Mouse (Mus musculus) CH12.LX (cell line): ENCODE measurements around the gene Pex11b. TPM values are rescaled to one million over a fixed set of nuclear protein-coding genes. Genes with fewer than 3 reads are reported as not detected.
"Not testable (repeated sequence)": the region's sequence is repeated elsewhere in the genome, so short reads cannot be mapped to it uniquely, and the experiment has no call there.

ENCODE experiments used
- DNase-seq: peaks from one replicate; pipeline ENCODE4 v3.0.0-alpha.2; 2013; ENCODE audit errors: extremely low read depth
- H3K27ac ChIP-seq: 2 replicates; pipeline ENCODE4 v1.5.1; 2012; ENCODE audit warnings: low read depth, mild to moderate bottlenecking, control low read depth, moderate library complexity; ENCODE audit not compliant: insufficient read depth
- H3K27me3 ChIP-seq: replicated peaks from 2 replicates; pipeline ENCODE3; 2012; ENCODE audit warnings: inconsistent platforms
- H3K36me3 ChIP-seq, 2 experiments: replicated peaks in 1 of 2; 2 replicates each; pipeline versions ENCODE3 to v1.6.1; 2012; ENCODE audit warnings: inconsistent platforms in 1 of 2, low read length in 1 of 2, mild to moderate bottlenecking in 1 of 2, mixed read lengths in 1 of 2, moderate library complexity in 1 of 2; ENCODE audit not compliant: control insufficient read depth in 1 of 2, insufficient read depth in 1 of 2
- H3K4me1 ChIP-seq, 2 experiments: 2 replicates each; pipeline ENCODE4 v1.6.1; 2012; ENCODE audit warnings: inconsistent platforms in 1 of 2, moderate library complexity in 1 of 2; ENCODE audit not compliant: insufficient read depth in 2 of 2, control insufficient read depth in 1 of 2
- H3K4me2 ChIP-seq: 2 replicates; pipeline ENCODE4 v1.6.1; 2012; ENCODE audit warnings: low read depth, mild to moderate bottlenecking, control low read depth; ENCODE audit not compliant: poor library complexity, insufficient read depth, severe bottlenecking
- H3K4me3 ChIP-seq, 3 experiments: fragments of 150-350 bp in 1 of 3; sonication (generic) in 1 of 3; replicated peaks in 1 of 3; 2 replicates each; pipeline versions ENCODE3 to v1.5.1; 2011 to 2012; ENCODE audit warnings: low read depth in 2 of 3, low read length in 2 of 3, mild to moderate bottlenecking in 2 of 3, moderate library complexity in 2 of 3, control low read depth in 1 of 3, improper control_type of control experiment in 1 of 3, inconsistent platforms in 1 of 3, mixed read lengths in 1 of 3; ENCODE audit not compliant: poor library complexity in 1 of 3
- H3K79me2 ChIP-seq: replicated peaks from 2 replicates; pipeline ENCODE4 v1.6.1; 2012; ENCODE audit warnings: mild to moderate bottlenecking, moderate library complexity; ENCODE audit not compliant: control insufficient read depth, poor library complexity, insufficient read depth, severe bottlenecking; ENCODE audit errors: extremely low read depth
- H3K9ac ChIP-seq: 2 replicates; pipeline ENCODE4 v1.6.1; 2012; ENCODE audit warnings: low read depth, mild to moderate bottlenecking, control low read depth, moderate library complexity; ENCODE audit not compliant: insufficient read depth
- H3K9me3 ChIP-seq: replicated peaks from 2 replicates; pipeline ENCODE3; 2012; ENCODE audit warnings: low read length, inconsistent platforms, mixed read lengths
- BHLHE40 ChIP-seq: IDR thresholded peaks from 2 replicates; pipeline ENCODE4 v1.6.1; 2011; ENCODE audit warnings: mild to moderate bottlenecking, low read depth, low read length, improper control_type of control experiment
- CTCF ChIP-seq, 2 experiments: IDR thresholded peaks in 1 of 2; conservative IDR thresholded peaks in 1 of 2; 2 replicates each; pipeline ENCODE4 v1.5.1; 2011 to 2012; ENCODE audit warnings: low read depth in 2 of 2, low read length in 2 of 2, improper control_type of control experiment in 1 of 2, inconsistent platforms in 1 of 2, mild to moderate bottlenecking in 1 of 2, moderate library complexity in 1 of 2
- EP300 ChIP-seq: IDR thresholded peaks from 2 replicates; pipeline ENCODE4 v1.6.1; 2011; ENCODE audit warnings: low read length, improper control_type of control experiment
- JUN ChIP-seq: IDR thresholded peaks from 2 replicates; pipeline ENCODE4 v1.6.1; 2011; ENCODE audit warnings: low read depth, mild to moderate bottlenecking, low read length, improper control_type of control experiment, moderate library complexity; ENCODE audit not compliant: insufficient read depth
- JUND ChIP-seq: conservative IDR thresholded peaks from 2 replicates; pipeline ENCODE4 v1.6.1; 2011; ENCODE audit warnings: low read depth, low read length, improper control_type of control experiment
- MAX ChIP-seq: IDR thresholded peaks from 2 replicates; pipeline ENCODE4 v1.6.1; 2011; ENCODE audit warnings: low read length, improper control_type of control experiment
- MAZ ChIP-seq: IDR thresholded peaks from 2 replicates; pipeline ENCODE4 v1.6.1; 2012; ENCODE audit warnings: low read depth, mild to moderate bottlenecking, inconsistent platforms, low read length, improper control_type of control experiment, moderate library complexity
- MXI1 ChIP-seq: IDR thresholded peaks from 2 replicates; pipeline ENCODE4 v1.6.1; 2011; ENCODE audit warnings: mild to moderate bottlenecking, low read depth, low read length, improper control_type of control experiment
- MYC ChIP-seq: IDR thresholded peaks from 2 replicates; pipeline ENCODE4 v1.6.1; 2011; ENCODE audit warnings: low read depth, mild to moderate bottlenecking, improper control_type of control experiment, low read length
- POLR2AphosphoS2 ChIP-seq: IDR thresholded peaks from 2 replicates; pipeline ENCODE4 v1.6.1; 2011; ENCODE audit warnings: low read depth, low read length, improper control_type of control experiment
- RAD21 ChIP-seq: IDR thresholded peaks from 2 replicates; pipeline ENCODE4 v1.6.1; 2011; ENCODE audit warnings: low read depth, mild to moderate bottlenecking, low read length, improper control_type of control experiment, moderate library complexity
- SIN3A ChIP-seq: IDR thresholded peaks from 2 replicates; pipeline ENCODE4 v1.6.1; 2012; ENCODE audit warnings: low read length, improper control_type of control experiment, inconsistent platforms
- TBP ChIP-seq: conservative IDR thresholded peaks from 2 replicates; pipeline ENCODE4 v1.6.1; 2011; ENCODE audit warnings: low read depth, low read length, improper control_type of control experiment
- ZKSCAN1 ChIP-seq: IDR thresholded peaks from 2 replicates; pipeline ENCODE4 v1.6.1; 2012; ENCODE audit warnings: low read depth, inconsistent platforms, low read length, improper control_type of control experiment, borderline replicate concordance
- dilution Hi-C: fragments of 300-500 bp; cut with MboI; formaldehyde crosslinking; loops from 2 replicates; pipeline ENCODE4 v1.14.3; 2020; ENCODE audit warnings: low sequenced_read_pairs; ENCODE audit not compliant: extremely low pct_unique_long_range_greater_than_20kb, extremely low pct_ligation_motif_present
- in situ Hi-C: fragments of 300-500 bp; cut with MboI; formaldehyde crosslinking; loops from 3 replicates; pipeline ENCODE4 v1.14.3; 2019; ENCODE audit warnings: low sequenced_read_pairs, low pct_ligation_motif_present, low pct_unique_long_range_greater_than_20kb, mixed read lengths
- polyA plus RNA-seq: library from polyadenylated mRNA; unstranded; fragments of >175 nt; gene quantifications from 2 replicates; pipeline ENCODE4 v1.2.1, GENCODE M21; 2012; ENCODE audit warnings: low read depth; ENCODE audit not compliant: insufficient read length
- total RNA-seq, 2 experiments: library from RNA; depleted of rRNA; stranded (reverse); fragments of 300-350 nt in 1 of 2; fragments of >200 nt in 1 of 2; gene quantifications; 2 replicates each; pipeline ENCODE4 v1.2.3; 2012 to 2014

Gene Pex11b
- total and polyA plus RNA-seq, 3 experiments, result 23.4 to 33.1 (median 27.9) TPM

DNA sequence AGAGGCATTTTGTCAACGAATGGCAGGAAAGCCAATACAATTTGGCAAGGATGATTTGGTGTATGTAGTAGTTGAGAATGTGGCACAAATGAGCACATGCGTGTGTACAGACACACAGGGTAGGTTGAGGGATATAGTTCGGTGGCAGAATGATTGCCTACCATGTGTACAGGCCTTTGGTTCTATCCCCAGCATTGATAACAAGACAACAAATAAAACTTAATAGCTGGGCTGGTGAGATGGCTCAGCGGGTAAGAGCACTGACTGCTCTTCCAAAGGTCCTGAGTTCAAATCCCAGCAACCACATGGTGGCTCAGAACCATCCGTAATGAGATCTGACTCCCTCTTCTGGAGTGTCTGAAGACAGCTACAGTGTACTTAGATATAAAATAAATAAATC lies 50.9 kb downstream of the Pex11b start:
- H3K27ac ChIP-seq, H3K4me3 ChIP-seq, H3K9ac ChIP-seq, H3K36me3 ChIP-seq, dilution Hi-C loops, H3K79me2 ChIP-seq, H3K4me2 ChIP-seq, H3K27me3 ChIP-seq, H3K9me3 ChIP-seq, in situ Hi-C loops, DNase-seq: not testable (repeated sequence)
- H3K4me1 ChIP-seq, result peaks cover 24 to 51% of the 10 kb centered on the region in 2 experiments
- TF ChIP-seq TBP, result peak; percentile 59; the same call in 1 of the 2 replicates

- in situ Hi-C loops, result no loop called here
- peaks cover 2 to 5% of the 10 kb centered on the region in 2 experiments for H3K36me3 ChIP-seq
- no peak overlapping the region for H3K4me3 ChIP-seq
- no peaks in the 10 kb centered on the region for H3K27me3 ChIP-seq
- peaks cover 21 to 42% of the 10 kb centered on the region in 2 experiments for H3K4me1 ChIP-seq
- no peaks in the 10 kb centered on the region for H3K9me3 ChIP-seq
- H3K79me2 ChIP-seq, result no peaks in the 10 kb centered on the region
- H3K27ac ChIP-seq, result no peak overlapping the region
- TF ChIP-seq SIN3A, result no peak
- TF ChIP-seq BHLHE40, result no peak
- TF ChIP-seq JUND, result no peak
- TF ChIP-seq MAZ, result no peak
- TF ChIP-seq POLR2AphosphoS2, result no peak
- no peak for TF ChIP-seq MXI1
- no peak for TF ChIP-seq JUN
- no peak for TF ChIP-seq ZKSCAN1
- TF ChIP-seq MAX, result no peak
- no peak for TF ChIP-seq MYC
- no peak for TF ChIP-seq EP300
- TF ChIP-seq, all 38 proteins: peak for 0
- dilution Hi-C loops, result no loop called here
- no peak overlapping the region for H3K9ac ChIP-seq
- no peak for DNase-seq
- no peak overlapping the region for H3K4me2 ChIP-seq
These were observed 53.7 kb downstream of the Pex11b start for GRCm38 (mm10) chr3:96688854-96689253.

- Histone ChIP-seq H3K27me3 (no peaks in the 10 kb centered on the region), H3K4me3 (no peak overlapping the region), H3K27ac (no peak overlapping the region), H3K9ac (no peak overlapping the region), H3K36me3 (peaks cover 0 to 2% of the 10 kb centered on the region in 2 experiments), H3K4me1 (peaks cover 8 to 35% of the 10 kb centered on the region in 2 experiments), H3K4me2 (no peak overlapping the region), H3K9me3 (no peaks in the 10 kb centered on the region), H3K79me2 (no peaks in the 10 kb centered on the region)
- DNase-seq, result no peak
- TF ChIP-seq MAX (no peak), CTCF (conservative IDR thresholded peaks at IDR 0.05 in 1 of 2, IDR thresholded peaks at IDR 0.05 in 1 of 2; ENCODE audit: low read depth in 2 of 2, low read length in 2 of 2) (peak in 1 of 2 experiments; percentile 53; a peak in 2 of 4 replicates), RAD21 (peak; percentile 27)
- in situ Hi-C loops, result no loop called here
- dilution Hi-C loops, result no loop called here
These were observed 55.1 kb downstream of the Pex11b start for GRCm38 (mm10) chr3:96690298-96690697.
